Mouse (Mus musculus) liver, postnatal 0 days (tissue): ENCODE data around the gene Zfp398.

Experiments used
- CTCF ChIP-seq: sonication (generic); IDR thresholded peaks from 2 replicates; pipeline ENCODE4 v1.5.1; 2016; ENCODE audit warnings: antibody characterized with exemption, low read depth
- EP300 ChIP-seq: IDR thresholded peaks from 2 replicates; pipeline ENCODE4 v1.6.1; 2016; ENCODE audit warnings: antibody characterized with exemption, low read depth, mild to moderate bottlenecking

DNA sequence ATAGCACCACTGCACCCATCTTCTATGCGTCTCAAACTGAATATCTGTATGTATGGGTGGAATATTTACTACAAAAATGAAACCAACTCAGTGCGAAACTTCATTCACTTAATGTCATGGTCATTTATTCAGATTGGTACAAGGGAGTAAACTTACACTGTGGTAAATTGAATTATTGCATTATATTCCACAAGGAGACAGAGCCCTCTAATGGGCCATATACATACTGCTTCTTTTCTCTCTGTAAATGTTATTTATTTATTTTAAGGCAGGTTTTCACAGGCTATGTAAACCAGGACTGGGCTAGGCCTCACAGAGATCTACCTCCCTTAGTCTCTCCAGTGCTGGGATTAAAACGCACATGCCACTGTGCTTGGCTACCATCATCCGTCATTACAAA is 8.0 kb upstream of the Zfp398 start:
- TF ChIP-seq EP300 = no peak
- TF ChIP-seq CTCF = 0 out of 2 replicates have a peak, but pooled peaks have one; percentile 5
